Mouse (Mus musculus) MEL (cell line): ENCODE measurements at regions not wholly inside any gene's neighbourhood (a gene's known extent, or its start where the extent isn't known, plus 50 kb on each side); places are given as distances from the start of the nearest gene placed in this dataset.

Experiments
- CTCF ChIP-seq, 3 experiments: IDR thresholded peaks in 2 of 3; conservative IDR thresholded peaks in 1 of 3; 2 replicates each; pipeline ENCODE4 v1.5.1; 2011 to 2012; ENCODE audit warnings: low read length in 3 of 3, low read depth in 2 of 3, mild to moderate bottlenecking in 2 of 3, improper control_type of control experiment in 1 of 3, inconsistent platforms in 1 of 3, mixed read lengths in 1 of 3, moderate library complexity in 1 of 3; ENCODE audit not compliant: control insufficient read depth in 1 of 3, insufficient read depth in 1 of 3, poor library complexity in 1 of 3, severe bottlenecking in 1 of 3
- GATA1 ChIP-seq: IDR thresholded peaks from 2 replicates; pipeline ENCODE4 v1.6.1; 2011; ENCODE audit warnings: low read depth, low read length, improper control_type of control experiment
- MAX ChIP-seq: IDR thresholded peaks from 2 replicates; pipeline ENCODE4 v1.6.1; 2011; ENCODE audit warnings: low read length, improper control_type of control experiment
- POLR2A ChIP-seq, 2 experiments: IDR thresholded peaks; 2 replicates each; pipeline ENCODE4 v1.6.1; 2011 to 2012; ENCODE audit warnings: low read length in 2 of 2, mild to moderate bottlenecking in 2 of 2, control low read depth in 1 of 2, improper control_type of control experiment in 1 of 2, low read depth in 1 of 2, moderate library complexity in 1 of 2; ENCODE audit not compliant: control insufficient read depth in 1 of 2, insufficient read depth in 1 of 2, poor library complexity in 1 of 2
- RAD21 ChIP-seq: IDR thresholded peaks from 2 replicates; pipeline ENCODE4 v1.6.1; 2011; ENCODE audit warnings: mild to moderate bottlenecking, low read depth, low read length, improper control_type of control experiment
- SMC3 ChIP-seq: IDR thresholded peaks from 2 replicates; pipeline ENCODE4 v1.6.1; 2011; ENCODE audit warnings: low read depth, low read length, improper control_type of control experiment
- ZNF384 ChIP-seq: IDR thresholded peaks from 2 replicates; pipeline ENCODE4 v1.6.1; 2012; ENCODE audit warnings: low read depth, mild to moderate bottlenecking, inconsistent platforms, low read length, improper control_type of control experiment

- TF ChIP-seq MAX, result no peak
- TF ChIP-seq SMC3, result no peak
- no peak for TF ChIP-seq GATA1
- TF ChIP-seq ZNF384, result no peak
- no peak for TF ChIP-seq RAD21
- no peak for TF ChIP-seq CTCF (IDR thresholded peaks at IDR 0.05 in 2 of 3, conservative IDR thresholded peaks at IDR 0.05 in 1 of 3; ENCODE audit: control insufficient read depth in 1 of 3, insufficient read depth in 1 of 3, low read depth in 2 of 3, low read length in 3 of 3, poor library complexity in 1 of 3, severe bottlenecking in 1 of 3)
- no peak for TF ChIP-seq POLR2A (IDR thresholded peaks at IDR 0.05; ENCODE audit: control insufficient read depth in 1 of 2, insufficient read depth in 1 of 2, low read depth in 1 of 2, low read length in 2 of 2, poor library complexity in 1 of 2)
Measured at GRCm38 (mm10) chrX:112964093-112964492, 221.2 kb downstream of the Chm start.
